Mouse (Mus musculus): ENCODE measurements around the gene Scd2. TPM values are rescaled to one million over a fixed set of nuclear protein-coding genes. Genes with fewer than 3 reads are reported as not detected.

Gene Scd2
- polyA plus RNA-seq, 1 experiment from 2014 or later, result 424 TPM

Small RNAs within 50 kb of the gene (microRNA-seq; reads per million reads assigned to microRNA genes)
- gene Mir5114, result not detected

Other genes with a start within 250 kb of the Scd2 start
- 22.0 and 23.6 TPM in 2 replicates for gene Erlin1, start 223.9 kb upstream of the Scd2 start, polyA plus RNA-seq (2016; fragmentation: Nextera tagmentation; extraction: Ambion mirVana)
- gene Chuk, start 186.2 kb upstream of the Scd2 start, polyA plus RNA-seq (2016; fragmentation: Nextera tagmentation; extraction: Ambion mirVana), result 65.8 and 66.9 TPM in 2 replicates
- 40.1 and 41.7 TPM in 2 replicates for gene Cwf19l1, start 157.8 kb upstream of the Scd2 start, polyA plus RNA-seq (2016; fragmentation: Nextera tagmentation; extraction: Ambion mirVana)
- gene Bloc1s2, start 147.2 kb upstream of the Scd2 start, polyA plus RNA-seq (2016; fragmentation: Nextera tagmentation; extraction: Ambion mirVana), result 116 and 120 TPM in 2 replicates
- 0.15 and 0.22 TPM in 2 replicates for gene Pkd2l1, start 101.2 kb upstream of the Scd2 start, polyA plus RNA-seq (2016; fragmentation: Nextera tagmentation; extraction: Ambion mirVana)
- gene Scd3, start 90.4 kb upstream of the Scd2 start, polyA plus RNA-seq (2016; fragmentation: Nextera tagmentation; extraction: Ambion mirVana), result 0.62 and 1.4 TPM in 2 replicates
- gene Scd4, start 39.4 kb downstream of the Scd2 start, polyA plus RNA-seq (2016; fragmentation: Nextera tagmentation; extraction: Ambion mirVana), result 0.10 and 0.11 TPM in 2 replicates
- 11.1 and 11.9 TPM in 2 replicates for gene Scd1, start 114.2 kb downstream of the Scd2 start, polyA plus RNA-seq (2016; fragmentation: Nextera tagmentation; extraction: Ambion mirVana)
- 11.3 and 11.6 TPM in 2 replicates for gene Wnt8b, start 199.8 kb downstream of the Scd2 start, polyA plus RNA-seq (2016; fragmentation: Nextera tagmentation; extraction: Ambion mirVana)

Data from midbrain, embryonic 12.5 days (tissue).